Mouse (Mus musculus) frontal cortex, adult 2 months (tissue): Measurements from ENCODE around the gene Doc2b. TPM values are rescaled to one million over a fixed set of nuclear protein-coding genes. Genes with fewer than 3 reads are reported as not detected.
A peak's percentile ranks its signal among the peaks of the same experiment; 100 is the strongest.

ENCODE experiments used
- DNase-seq, 2 experiments: peaks; one replicate each; pipeline ENCODE4 v3.0.0; 2022; ENCODE audit warnings: low spot score in 1 of 2; ENCODE audit errors: extremely low spot score in 1 of 2
- polyA plus RNA-seq: library from polyadenylated mRNA; depleted of rRNA; stranded (reverse); fragments of >200 nt; gene quantifications from 2 replicates; pipeline ENCODE4 v1.2.3, GENCODE M21; 2012; rRNA removed

The Doc2b gene
- polyA plus RNA-seq: 5.2 and 11.0 TPM in 2 replicates

- peak in 1 of 2 experiments; percentile 77 for DNase-seq
Observed at GRCm38 (mm10) chr11:75796029-75796445, at the start of gene Doc2b. Gene Doc2b, minus strand, starts transcription at chr11:75796049.

GRCm38 (mm10) chr11:75842904-75843619 lies 47.2 kb upstream of the Doc2b start:
- DNase-seq: no peak

GRCm38 (mm10) chr11:75841503-75841902 lies 45.7 kb upstream of the Doc2b start:
- no peak for DNase-seq

- DNase-seq: peak; percentile 7 to 40
Observed at GRCm38 (mm10) chr11:75839536-75840430, 43.9 kb upstream of the Doc2b start.

GRCm38 (mm10) chr11:75838861-75839426 lies 43.1 kb upstream of the Doc2b start:
- DNase-seq: no peak

- no peak for DNase-seq
Observed at GRCm38 (mm10) chr11:75836240-75836610, 40.4 kb upstream of the Doc2b start.

- peak in 1 of 2 experiments; percentile 51 for DNase-seq
Observed at GRCm38 (mm10) chr11:75835587-75836239, 39.9 kb upstream of the Doc2b start.

- DNase-seq: no peak
Observed at GRCm38 (mm10) chr11:75833081-75833480, 37.2 kb upstream of the Doc2b start.

- no peak for DNase-seq
Observed at GRCm38 (mm10) chr11:75830386-75830785, 34.5 kb upstream of the Doc2b start.

GRCm38 (mm10) chr11:75827414-75827813 lies 31.6 kb upstream of the Doc2b start:
- DNase-seq: no peak

GRCm38 (mm10) chr11:75823506-75823905 lies 27.7 kb upstream of the Doc2b start:
- no peak for DNase-seq

- DNase-seq: no peak
Observed at GRCm38 (mm10) chr11:75813085-75813484, 17.2 kb upstream of the Doc2b start.

GRCm38 (mm10) chr11:75811900-75812299 lies 16.1 kb upstream of the Doc2b start:
- peak; percentile 38 to 61 for DNase-seq

GRCm38 (mm10) chr11:75810526-75810925 lies 14.7 kb upstream of the Doc2b start:
- DNase-seq: no peak

GRCm38 (mm10) chr11:75807486-75807885 lies 11.6 kb upstream of the Doc2b start:
- no peak for DNase-seq

- DNase-seq: no peak
Observed at GRCm38 (mm10) chr11:75801771-75802550, 6.1 kb upstream of the Doc2b start.

- no peak for DNase-seq
Observed at GRCm38 (mm10) chr11:75801369-75801768, 5.5 kb upstream of the Doc2b start.

GRCm38 (mm10) chr11:75796536-75797246 lies 842 bp upstream of the Doc2b start:
- DNase-seq: no peak

- DNase-seq: peak in 1 of 2 experiments; percentile 22
Observed at GRCm38 (mm10) chr11:75795321-75795636, 570 bp downstream of the Doc2b start.
